Mouse (Mus musculus): ENCODE data around the gene Tnn. TPM values are rescaled to one million over a fixed set of nuclear protein-coding genes. Genes with fewer than 3 reads are reported as not detected.

Gene Tnn
- polyA plus RNA-seq, 1 experiment from 2014 or later = not detected

- no peaks in the 10 kb centered on the region for H3K4me1 ChIP-seq (replicated peaks; ENCODE audit: control insufficient read depth, insufficient read depth, low read length)
- 56% methylated on average over 3 of the region's 3 CpGs for WGBS
- no peak overlapping the region for H3K4me3 ChIP-seq (ENCODE audit: low read depth, low read length)
- no peaks in the 10 kb centered on the region for H3K9me3 ChIP-seq (ENCODE audit: control insufficient read depth, low read length)
- H3K27ac ChIP-seq (ENCODE audit: low read depth, low read length) = no peak overlapping the region
- no peaks in the 10 kb centered on the region for H3K27me3 ChIP-seq (ENCODE audit: control insufficient read depth, insufficient read depth, low read length)
- H3K4me2 ChIP-seq (ENCODE audit: low read depth, low read length, severe bottlenecking) = no peak overlapping the region
- DNase-seq (ENCODE audit: low spot score) (no peak), ATAC-seq (replicated peaks; ENCODE audit: low FRiP score) (no peak)
- H3K36me3 ChIP-seq (ENCODE audit: control insufficient read depth, insufficient read depth, low read length) = no peaks in the 10 kb centered on the region
- H3K9ac ChIP-seq (ENCODE audit: low read length) = no peak overlapping the region
Measured at GRCm38 (mm10) chr1:160061725-160062366, 91.5 kb downstream of the Tnn start.

GRCm38 (mm10) chr1:160061321-160061720 is 92.1 kb downstream of the Tnn start:
- DNase-seq (ENCODE audit: low spot score) = no peak
- H3K9me3 ChIP-seq (ENCODE audit: control insufficient read depth, low read length) = no peaks in the 10 kb centered on the region
- H3K4me1 ChIP-seq (replicated peaks; ENCODE audit: control insufficient read depth, insufficient read depth, low read length) = no peaks in the 10 kb centered on the region
- ATAC-seq (replicated peaks; ENCODE audit: low FRiP score) = no peak
- no peaks in the 10 kb centered on the region for H3K27me3 ChIP-seq (ENCODE audit: control insufficient read depth, insufficient read depth, low read length)
- no peak overlapping the region for H3K4me2 ChIP-seq (ENCODE audit: low read depth, low read length, severe bottlenecking)
- H3K4me3 ChIP-seq (ENCODE audit: low read depth, low read length) = no peak overlapping the region
- WGBS = 89% methylated on average over 5 of the region's 5 CpGs
- H3K36me3 ChIP-seq (ENCODE audit: control insufficient read depth, insufficient read depth, low read length) = no peaks in the 10 kb centered on the region
- H3K9ac ChIP-seq (ENCODE audit: low read length) = no peak overlapping the region
- no peak overlapping the region for H3K27ac ChIP-seq (ENCODE audit: low read depth, low read length)

DNA sequence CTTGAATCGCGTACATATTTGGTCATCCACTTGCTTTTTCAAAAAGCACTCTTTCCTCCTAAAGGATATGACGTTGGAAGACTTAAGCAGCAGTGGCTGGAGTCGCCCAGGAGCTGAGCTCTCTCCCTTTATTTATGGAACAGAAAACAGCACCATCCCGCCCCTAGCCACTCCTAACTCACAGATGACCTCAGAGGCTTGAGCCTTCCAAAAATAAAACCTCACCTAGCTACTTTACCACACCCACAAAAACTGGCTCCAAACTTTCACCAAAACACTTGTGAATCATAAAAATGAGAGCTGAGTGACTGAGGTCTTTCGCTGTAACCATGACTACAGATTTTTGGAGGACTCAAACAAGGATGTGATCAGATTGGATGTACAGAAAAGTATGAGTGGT is 92.8 kb downstream of the Tnn start:
- no peak for ATAC-seq (replicated peaks; ENCODE audit: low FRiP score)
- no peaks in the 10 kb centered on the region for H3K9me3 ChIP-seq (ENCODE audit: control insufficient read depth, low read length)
- no peak overlapping the region for H3K27ac ChIP-seq (ENCODE audit: low read depth, low read length)
- H3K4me1 ChIP-seq (replicated peaks; ENCODE audit: control insufficient read depth, insufficient read depth, low read length) = no peaks in the 10 kb centered on the region
- no peak overlapping the region for H3K4me2 ChIP-seq (ENCODE audit: low read depth, low read length, severe bottlenecking)
- H3K27me3 ChIP-seq (ENCODE audit: control insufficient read depth, insufficient read depth, low read length) = no peaks in the 10 kb centered on the region
- no peaks in the 10 kb centered on the region for H3K36me3 ChIP-seq (ENCODE audit: control insufficient read depth, insufficient read depth, low read length)
- 79% methylated on average over 6 of the region's 6 CpGs for WGBS
- no peak for DNase-seq (ENCODE audit: low spot score)
- H3K4me3 ChIP-seq (ENCODE audit: low read depth, low read length) = no peak overlapping the region
- H3K9ac ChIP-seq (ENCODE audit: low read length) = no peak overlapping the region

- Histone ChIP-seq H3K4me2 (ENCODE audit: low read depth, low read length, severe bottlenecking) (no peak overlapping the region), H3K36me3 (ENCODE audit: control insufficient read depth, insufficient read depth, low read length) (no peaks in the 10 kb centered on the region), H3K27ac (ENCODE audit: low read depth, low read length) (no peak overlapping the region), H3K9me3 (ENCODE audit: control insufficient read depth, low read length) (no peaks in the 10 kb centered on the region), H3K27me3 (ENCODE audit: control insufficient read depth, insufficient read depth, low read length) (no peaks in the 10 kb centered on the region), H3K4me1 (replicated peaks; ENCODE audit: control insufficient read depth, insufficient read depth, low read length) (no peaks in the 10 kb centered on the region), H3K9ac (ENCODE audit: low read length) (no peak overlapping the region), H3K4me3 (ENCODE audit: low read depth, low read length) (no peak overlapping the region)
- ATAC-seq (replicated peaks; ENCODE audit: low FRiP score) (no peak), DNase-seq (ENCODE audit: low spot score) (no peak)
- WGBS = 89% methylated on average over 1 of the region's 1 CpGs
Measured at GRCm38 (mm10) chr1:160059908-160060307, 93.5 kb downstream of the Tnn start.

GRCm38 (mm10) chr1:160057657-160058056 is 95.7 kb downstream of the Tnn start:
- Histone ChIP-seq H3K9me3 (ENCODE audit: control insufficient read depth, low read length) (no peaks in the 10 kb centered on the region), H3K27ac (ENCODE audit: low read depth, low read length) (no peak overlapping the region), H3K4me2 (ENCODE audit: low read depth, low read length, severe bottlenecking) (no peak overlapping the region), H3K4me1 (replicated peaks; ENCODE audit: control insufficient read depth, insufficient read depth, low read length) (no peaks in the 10 kb centered on the region), H3K36me3 (ENCODE audit: control insufficient read depth, insufficient read depth, low read length) (no peaks in the 10 kb centered on the region), H3K4me3 (ENCODE audit: low read depth, low read length) (no peak overlapping the region), H3K27me3 (ENCODE audit: control insufficient read depth, insufficient read depth, low read length) (no peaks in the 10 kb centered on the region), H3K9ac (ENCODE audit: low read length) (no peak overlapping the region)
- ATAC-seq (replicated peaks; ENCODE audit: low FRiP score) (no peak), DNase-seq (ENCODE audit: low spot score) (no peak)
- WGBS = 76% methylated on average over 3 of the region's 3 CpGs

DNA sequence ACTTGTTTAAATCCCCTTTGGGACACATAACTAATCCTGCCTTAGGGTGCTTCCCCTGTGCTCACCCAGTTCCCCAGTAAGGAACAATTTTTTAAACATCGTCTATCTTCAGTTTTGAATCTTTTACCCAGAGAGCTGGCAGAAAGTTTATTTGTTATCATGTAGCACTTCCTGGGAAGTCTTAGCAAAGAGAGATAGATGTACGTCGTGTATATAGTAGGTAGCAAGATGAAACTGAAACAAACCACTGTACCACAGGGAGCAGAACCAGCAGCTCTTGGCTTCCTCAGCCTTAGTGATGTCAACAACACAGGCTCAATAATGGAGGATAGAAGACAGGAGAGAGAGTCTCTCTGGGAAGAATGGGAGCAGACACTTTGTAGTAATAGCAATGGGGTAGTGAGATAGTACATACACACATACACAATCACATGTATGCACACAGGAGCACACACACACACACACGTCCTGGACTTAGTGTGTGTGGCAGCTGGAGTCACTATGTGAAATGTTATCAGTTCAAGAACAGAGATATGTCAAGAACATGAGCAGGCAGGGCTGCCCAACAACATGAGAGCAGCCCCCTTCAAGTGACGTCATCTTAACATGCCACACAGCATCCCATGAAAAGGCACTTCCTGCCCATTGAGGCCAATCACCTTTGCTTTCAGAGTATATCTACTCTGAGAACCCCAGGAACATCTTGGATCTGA is 98.9 kb downstream of the Tnn start:
- Histone ChIP-seq H3K27ac (ENCODE audit: low read depth, low read length) (no peak overlapping the region), H3K27me3 (ENCODE audit: control insufficient read depth, insufficient read depth, low read length) (no peaks in the 10 kb centered on the region), H3K36me3 (ENCODE audit: control insufficient read depth, insufficient read depth, low read length) (no peaks in the 10 kb centered on the region), H3K4me1 (replicated peaks; ENCODE audit: control insufficient read depth, insufficient read depth, low read length) (no peaks in the 10 kb centered on the region), H3K9ac (ENCODE audit: low read length) (no peak overlapping the region), H3K9me3 (ENCODE audit: control insufficient read depth, low read length) (no peaks in the 10 kb centered on the region), H3K4me3 (ENCODE audit: low read depth, low read length) (no peak overlapping the region), H3K4me2 (ENCODE audit: low read depth, low read length, severe bottlenecking) (no peak overlapping the region)
- DNase-seq (ENCODE audit: low spot score) = no peak
- ATAC-seq (replicated peaks; ENCODE audit: low FRiP score) = no peak
- 84% methylated on average over 5 of the region's 5 CpGs for WGBS

DNA sequence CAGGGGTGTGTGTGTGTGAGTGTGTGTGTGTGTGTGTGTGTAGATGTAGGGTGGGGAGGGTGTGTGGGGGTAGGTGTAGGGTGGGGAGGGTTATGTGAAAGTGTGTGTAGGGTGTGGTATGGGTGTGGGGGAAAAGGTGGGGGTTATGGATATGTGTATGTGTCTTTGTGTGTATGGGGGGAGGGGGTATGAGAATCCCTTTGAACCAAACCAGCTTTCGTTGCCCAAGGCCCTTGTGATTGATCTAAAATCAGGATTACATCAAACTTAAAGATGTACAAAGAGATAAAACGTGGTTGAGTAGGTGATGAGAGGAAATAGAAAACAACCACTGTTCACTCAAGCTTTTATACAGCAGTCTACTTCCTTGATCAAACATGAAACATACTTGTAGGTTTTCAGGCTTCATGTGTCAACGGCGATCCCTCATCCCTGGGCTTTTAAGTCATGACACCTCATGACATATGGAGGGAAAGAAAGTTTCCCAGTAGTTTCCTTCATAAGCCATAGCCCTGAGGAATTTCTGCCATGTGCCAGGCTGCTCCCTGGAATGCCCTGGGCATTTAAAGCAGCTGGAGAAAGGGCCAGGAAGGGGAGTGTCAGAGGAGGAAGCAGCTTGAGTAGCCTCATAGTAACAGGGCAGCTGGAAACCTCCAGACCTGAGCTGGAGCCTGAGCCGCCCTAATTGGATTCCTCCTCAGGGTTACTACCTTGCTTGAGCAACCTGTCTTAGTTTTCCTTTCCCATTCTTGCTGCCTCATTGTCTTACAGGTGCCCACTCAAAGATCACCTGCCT is 99.7 kb downstream of the Tnn start:
- no peak overlapping the region for H3K9ac ChIP-seq (ENCODE audit: low read length)
- ATAC-seq (replicated peaks; ENCODE audit: low FRiP score) = no peak
- WGBS = 83% methylated on average over 5 of the region's 5 CpGs
- H3K9me3 ChIP-seq (ENCODE audit: control insufficient read depth, low read length) = no peaks in the 10 kb centered on the region
- H3K4me1 ChIP-seq (replicated peaks; ENCODE audit: control insufficient read depth, insufficient read depth, low read length) = no peaks in the 10 kb centered on the region
- no peak overlapping the region for H3K4me2 ChIP-seq (ENCODE audit: low read depth, low read length, severe bottlenecking)
- no peak overlapping the region for H3K27ac ChIP-seq (ENCODE audit: low read depth, low read length)
- no peaks in the 10 kb centered on the region for H3K36me3 ChIP-seq (ENCODE audit: control insufficient read depth, insufficient read depth, low read length)
- no peak for DNase-seq (ENCODE audit: low spot score)
- H3K27me3 ChIP-seq (ENCODE audit: control insufficient read depth, insufficient read depth, low read length) = no peaks in the 10 kb centered on the region
- no peak overlapping the region for H3K4me3 ChIP-seq (ENCODE audit: low read depth, low read length)

DNA sequence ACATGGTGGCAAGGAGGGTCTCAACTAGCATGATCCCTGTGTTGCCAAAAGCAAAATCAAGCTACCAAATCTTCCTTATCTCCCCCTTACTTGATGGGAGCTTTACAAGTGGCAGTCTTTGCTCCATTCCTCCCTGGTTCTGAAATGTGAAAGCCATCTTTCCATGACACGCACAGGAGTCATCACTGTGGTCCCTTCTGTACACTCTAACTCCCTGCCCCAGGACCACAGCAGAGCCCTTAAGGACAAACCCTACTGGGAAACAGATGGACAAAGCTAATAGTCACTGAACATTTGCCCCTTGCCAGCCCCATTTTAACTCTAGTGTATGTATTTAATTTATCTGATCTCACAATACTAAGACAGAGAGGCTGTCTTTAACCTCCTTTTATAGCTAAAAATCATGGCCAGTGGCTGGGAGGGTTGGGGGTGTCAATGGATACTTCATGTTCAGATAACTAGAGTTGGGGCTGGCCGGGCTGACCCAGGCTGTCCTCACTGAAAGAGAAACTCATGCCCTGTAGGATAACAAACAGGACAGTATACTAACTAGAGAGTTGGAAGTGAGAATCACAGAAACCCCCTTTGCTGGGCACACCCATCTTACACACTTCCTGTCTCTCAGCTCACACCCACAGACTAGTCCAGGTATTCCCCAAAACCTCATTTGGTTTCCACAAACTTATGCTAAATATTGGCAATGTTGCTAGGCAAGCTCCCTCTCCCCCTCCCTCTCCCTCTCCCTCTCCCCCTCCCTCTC is 100.6 kb downstream of the Tnn start:
- ATAC-seq (replicated peaks; ENCODE audit: low FRiP score) = no peak
- Histone ChIP-seq H3K9me3 (ENCODE audit: control insufficient read depth, low read length) (no peaks in the 10 kb centered on the region), H3K27ac (ENCODE audit: low read depth, low read length) (no peak overlapping the region), H3K36me3 (ENCODE audit: control insufficient read depth, insufficient read depth, low read length) (no peaks in the 10 kb centered on the region), H3K9ac (ENCODE audit: low read length) (no peak overlapping the region), H3K4me2 (ENCODE audit: low read depth, low read length, severe bottlenecking) (no peak overlapping the region), H3K4me3 (ENCODE audit: low read depth, low read length) (no peak overlapping the region), H3K27me3 (ENCODE audit: control insufficient read depth, insufficient read depth, low read length) (no peaks in the 10 kb centered on the region), H3K4me1 (replicated peaks; ENCODE audit: control insufficient read depth, insufficient read depth, low read length) (no peaks in the 10 kb centered on the region)
- DNase-seq (ENCODE audit: low spot score) = no peak
- WGBS = 81% methylated on average over 2 of the region's 2 CpGs
